Mouse (Mus musculus) intestine, postnatal 0 days (tissue): ENCODE measurements at regions not wholly inside any gene's neighbourhood (a gene's known extent, or its start where the extent isn't known, plus 50 kb on each side); places are given as distances from the start of the nearest gene placed in this dataset.
A peak's percentile ranks its signal among the peaks of the same experiment; 100 is the strongest.
"Not testable (repeated sequence)": the region's sequence is repeated elsewhere in the genome, so short reads cannot be mapped to it uniquely, and the experiment has no call there.

Experiments
- ATAC-seq: fragments of 200-750 bp; cut with Nextera tagmentation; 2 replicates; pipeline ENCODE4 v1.8.0; 2017; ENCODE audit warnings: mild to moderate bottlenecking, moderate TSS enrichment, moderate library complexity
- H3K27ac ChIP-seq: fragments of 300-500 bp; sonication (generic); 2 replicates; pipeline ENCODE4 v1.5.1; 2014; ENCODE audit warnings: mild to moderate bottlenecking, low read depth, low read length, moderate library complexity
- H3K27me3 ChIP-seq: fragments of 300-500 bp; sonication (generic); replicated peaks from 2 replicates; pipeline ENCODE4 v1.6.1; 2014; ENCODE audit warnings: low read length, mixed read lengths; ENCODE audit not compliant: control insufficient read depth, insufficient read depth
- H3K36me3 ChIP-seq: fragments of 300-500 bp; sonication (generic); 2 replicates; pipeline ENCODE4 v1.6.1; 2014; ENCODE audit warnings: mild to moderate bottlenecking, moderate library complexity; ENCODE audit not compliant: control insufficient read depth, insufficient read depth
- H3K4me1 ChIP-seq: fragments of 300-500 bp; sonication (generic); replicated peaks from 2 replicates; pipeline ENCODE4 v1.6.1; 2014; ENCODE audit warnings: antibody characterized with exemption, low read length, mixed read lengths; ENCODE audit not compliant: control insufficient read depth, insufficient read depth
- H3K4me2 ChIP-seq: fragments of 300-500 bp; sonication (generic); replicated peaks from 2 replicates; pipeline ENCODE4 v1.6.1; 2014; ENCODE audit warnings: low read depth, mild to moderate bottlenecking, moderate library complexity
- H3K4me3 ChIP-seq: fragments of 300-500 bp; sonication (generic); 2 replicates; pipeline ENCODE4 v1.5.1; 2014; ENCODE audit warnings: low read depth, low read length
- H3K9ac ChIP-seq: fragments of 300-500 bp; sonication (generic); 2 replicates; pipeline ENCODE4 v1.6.1; 2014; ENCODE audit warnings: mild to moderate bottlenecking, low read depth, low read length
- H3K9me3 ChIP-seq: fragments of 300-500 bp; sonication (generic); 2 replicates; pipeline ENCODE4 v1.6.1; 2016; ENCODE audit warnings: mixed run types; ENCODE audit not compliant: control insufficient read depth
- CTCF ChIP-seq: sonication (generic); IDR thresholded peaks from 2 replicates; pipeline ENCODE4 v1.5.1; 2016; ENCODE audit warnings: low read depth, mild to moderate bottlenecking, control low read depth, antibody characterized with exemption, moderate library complexity
- WGBS: fragments of 180-500 bp; shearing (Covaris S2); extraction: QIAGEN DNeasy Blood & Tissue Kit; methylation state at CpG from one replicate; pipeline ENCODE4 v1.1.7; 2014; 5-methylcytosine and 5-hydroxymethylcytosine counted together

- Histone ChIP-seq H3K27me3 (no peaks in the 10 kb centered on the region), H3K4me3 (no peak overlapping the region), H3K9ac (no peak overlapping the region), H3K4me2 (no peak overlapping the region), H3K9me3 (no peaks in the 10 kb centered on the region), H3K36me3 (no peaks in the 10 kb centered on the region), H3K4me1 (no peaks in the 10 kb centered on the region), H3K27ac (no peak overlapping the region)
- TF ChIP-seq CTCF: no peak
- ATAC-seq: no peak
- 51% methylated on average over 2 of the region's 2 CpGs for WGBS
These were observed 222.0 kb downstream of the Trib2 start for GRCm38 (mm10) chr12:15594704-15595103.

GRCm38 (mm10) chr12:15587864-15588263 lies 228.9 kb downstream of the Trib2 start:
- 98% methylated on average over 2 of the region's 2 CpGs for WGBS

GRCm38 (mm10) chr12:15586706-15587442 lies 229.8 kb downstream of the Trib2 start:
- H3K4me1 ChIP-seq: no peaks in the 10 kb centered on the region
- H3K27me3 ChIP-seq: no peaks in the 10 kb centered on the region
- 79% methylated on average over 4 of the region's 4 CpGs for WGBS
- no peak for ATAC-seq
- no peaks in the 10 kb centered on the region for H3K36me3 ChIP-seq
- TF ChIP-seq CTCF: no peak
- no peaks in the 10 kb centered on the region for H3K9me3 ChIP-seq
- no peak overlapping the region for H3K4me2 ChIP-seq
- no peak overlapping the region for H3K4me3 ChIP-seq
- H3K9ac ChIP-seq: no peak overlapping the region
- H3K27ac ChIP-seq: no peak overlapping the region

More at GRCm38 (mm10) chr12:15587864-15588263, 228.9 kb downstream of the Trib2 start:
- not testable (repeated sequence) for ATAC-seq, H3K4me1 ChIP-seq, H3K27me3 ChIP-seq, H3K27ac ChIP-seq, H3K36me3 ChIP-seq, H3K4me2 ChIP-seq, H3K9ac ChIP-seq, H3K9me3 ChIP-seq, H3K4me3 ChIP-seq

DNA sequence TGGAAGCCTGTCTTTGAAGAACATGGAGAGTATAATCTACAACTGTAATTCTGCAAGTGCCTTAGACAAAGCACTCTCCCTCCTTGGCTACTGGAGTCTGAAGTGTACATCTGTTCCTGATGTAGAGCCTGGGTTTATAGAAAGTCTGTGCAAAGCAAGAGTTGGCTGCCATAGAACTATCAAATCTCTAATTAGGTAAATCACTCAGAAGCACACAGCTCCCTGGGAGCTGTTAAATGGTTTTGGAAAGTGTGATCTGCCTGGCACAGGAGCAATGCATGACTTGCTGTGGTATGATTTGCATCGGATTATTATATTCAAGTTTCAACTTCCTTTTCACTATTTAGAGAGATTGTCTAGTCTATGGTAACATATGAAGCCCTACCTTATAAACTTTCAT lies 230.9 kb downstream of the Trib2 start:
- Histone ChIP-seq H3K27ac (no peak overlapping the region), H3K36me3 (no peaks in the 10 kb centered on the region), H3K4me1 (no peaks in the 10 kb centered on the region), H3K4me2 (no peak overlapping the region), H3K4me3 (no peak overlapping the region), H3K9me3 (no peaks in the 10 kb centered on the region), H3K9ac (no peak overlapping the region), H3K27me3 (no peaks in the 10 kb centered on the region)
- no peak for ATAC-seq
- 80% methylated on average over 1 of the region's 1 CpGs for WGBS
- TF ChIP-seq CTCF: no peak

- Histone ChIP-seq H3K27me3 (no peaks in the 10 kb centered on the region), H3K4me1 (no peaks in the 10 kb centered on the region), H3K27ac (no peak overlapping the region), H3K36me3 (no peaks in the 10 kb centered on the region), H3K4me2 (no peak overlapping the region), H3K9me3 (no peaks in the 10 kb centered on the region), H3K9ac (no peak overlapping the region), H3K4me3 (no peak overlapping the region)
- WGBS: 89% methylated on average over 4 of the region's 4 CpGs
- TF ChIP-seq CTCF: no peak
- no peak for ATAC-seq
These were observed 232.0 kb downstream of the Trib2 start for GRCm38 (mm10) chr12:15584721-15585120.

- TF ChIP-seq CTCF: no peak
- no peak overlapping the region for H3K27ac ChIP-seq
- ATAC-seq: peak; percentile 31; the same call in 1 of the 2 replicates
- 30% methylated on average over 4 of the region's 4 CpGs for WGBS
- no peak overlapping the region for H3K4me3 ChIP-seq
- no peaks in the 10 kb centered on the region for H3K36me3 ChIP-seq
- H3K27me3 ChIP-seq: no peaks in the 10 kb centered on the region
- no peaks in the 10 kb centered on the region for H3K9me3 ChIP-seq
- H3K4me1 ChIP-seq: no peaks in the 10 kb centered on the region
- H3K9ac ChIP-seq: no peak overlapping the region
- H3K4me2 ChIP-seq: no peak overlapping the region
These were observed 250.0 kb downstream of the Trib2 start for GRCm38 (mm10) chr12:15566785-15567109.
